Mouse (Mus musculus) midbrain, embryonic 14.5 days (tissue): Measurements from ENCODE around the gene Rrp1. TPM values are rescaled to one million over a fixed set of nuclear protein-coding genes. Genes with fewer than 3 reads are reported as not detected.
A peak's percentile ranks its signal among the peaks of the same experiment; 100 is the strongest.

ENCODE experiments used
- ATAC-seq: fragments of 200-750 bp; cut with Nextera tagmentation; 2 replicates; pipeline ENCODE4 v1.8.0; 2017; ENCODE audit warnings: moderate number of reproducible peaks, moderate library complexity; ENCODE audit not compliant: low FRiP score, low TSS enrichment
- DNase-seq: peaks from one replicate; pipeline ENCODE4 v3.0.0-alpha.2; 2015
- H3K27ac ChIP-seq: fragments of 300-500 bp; sonication (generic); replicated peaks from 2 replicates; pipeline ENCODE4 v1.5.1; 2014; ENCODE audit warnings: mild to moderate bottlenecking, low read depth, low read length, moderate library complexity
- H3K27me3 ChIP-seq: fragments of 300-500 bp; sonication (generic); 2 replicates; pipeline ENCODE4 v1.6.1; 2014; ENCODE audit warnings: low read length, control low read depth, mixed read lengths; ENCODE audit not compliant: control insufficient read depth, insufficient read depth
- H3K36me3 ChIP-seq: fragments of 300-500 bp; sonication (generic); 2 replicates; pipeline ENCODE4 v1.6.1; 2014; ENCODE audit warnings: low read length, control low read depth; ENCODE audit not compliant: control insufficient read depth, insufficient read depth
- H3K4me1 ChIP-seq: fragments of 300-500 bp; sonication (generic); 2 replicates; pipeline ENCODE4 v1.6.1; 2014; ENCODE audit warnings: mild to moderate bottlenecking, antibody characterized with exemption, low read length, control low read depth; ENCODE audit not compliant: control insufficient read depth, insufficient read depth
- H3K4me2 ChIP-seq: fragments of 300-500 bp; sonication (generic); 2 replicates; pipeline ENCODE4 v1.6.1; 2014; ENCODE audit warnings: mild to moderate bottlenecking, low read length, moderate library complexity
- H3K4me3 ChIP-seq: fragments of 300-500 bp; sonication (generic); replicated peaks from 2 replicates; pipeline ENCODE4 v1.5.1; 2014; ENCODE audit warnings: low read depth, low read length
- H3K9ac ChIP-seq: fragments of 300-500 bp; sonication (generic); replicated peaks from 2 replicates; pipeline ENCODE4 v1.6.1; 2014; ENCODE audit warnings: mild to moderate bottlenecking, low read length, moderate library complexity
- H3K9me3 ChIP-seq: fragments of 300-500 bp; sonication (generic); 2 replicates; pipeline ENCODE4 v1.6.1; 2016; ENCODE audit warnings: low read length, control low read depth, mixed read lengths; ENCODE audit not compliant: control insufficient read depth
- WGBS: fragments of 180-500 bp; shearing (Covaris S2); extraction: QIAGEN DNeasy Blood & Tissue Kit; methylation state at CpG from one replicate; pipeline ENCODE4 v1.1.7; 2014; 5-methylcytosine and 5-hydroxymethylcytosine counted together
- polyA plus RNA-seq: library from polyadenylated mRNA; unstranded; fragments of >200 nt; fragmentation: Nextera tagmentation; extraction: Ambion mirVana; gene quantifications from 2 replicates; pipeline ENCODE4 v1.2.1, GENCODE M21; 2014

Gene Rrp1
- polyA plus RNA-seq, 1 experiment from 2014 or later, result 305 TPM

DNA sequence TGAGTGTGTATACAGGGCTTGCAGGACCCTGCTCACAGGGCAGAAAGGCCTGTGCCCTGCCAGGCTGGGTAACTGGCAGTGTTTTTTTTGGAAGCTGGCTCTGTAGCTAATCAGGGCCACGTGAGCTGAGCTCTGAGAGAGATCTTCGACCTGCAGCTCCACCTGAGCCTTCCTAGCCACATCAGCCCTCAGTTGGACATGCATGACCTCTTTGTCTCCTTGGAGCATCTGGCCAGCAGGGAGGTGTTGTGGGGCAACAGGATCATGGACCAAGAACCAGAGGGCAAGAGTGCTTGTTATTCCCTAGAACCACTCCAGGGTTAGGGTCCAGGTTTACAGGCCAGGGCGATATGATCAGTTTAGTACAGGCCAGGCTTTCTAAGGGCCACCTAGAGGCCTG, 34.6 kb upstream of the Rrp1 start:
- peaks cover 59% of the 10 kb centered on the region for H3K36me3 ChIP-seq
- WGBS, result 82% methylated on average over 3 of the region's 3 CpGs
- no peak overlapping the region for H3K9ac ChIP-seq
- ATAC-seq (no peak), DNase-seq (no peak)
- H3K27me3 ChIP-seq, result no peaks in the 10 kb centered on the region
- H3K4me1 ChIP-seq, result no peaks in the 10 kb centered on the region
- H3K4me3 ChIP-seq, result no peak overlapping the region
- H3K9me3 ChIP-seq, result no peaks in the 10 kb centered on the region
- H3K4me2 ChIP-seq, result no peak overlapping the region
- no peak overlapping the region for H3K27ac ChIP-seq

DNA sequence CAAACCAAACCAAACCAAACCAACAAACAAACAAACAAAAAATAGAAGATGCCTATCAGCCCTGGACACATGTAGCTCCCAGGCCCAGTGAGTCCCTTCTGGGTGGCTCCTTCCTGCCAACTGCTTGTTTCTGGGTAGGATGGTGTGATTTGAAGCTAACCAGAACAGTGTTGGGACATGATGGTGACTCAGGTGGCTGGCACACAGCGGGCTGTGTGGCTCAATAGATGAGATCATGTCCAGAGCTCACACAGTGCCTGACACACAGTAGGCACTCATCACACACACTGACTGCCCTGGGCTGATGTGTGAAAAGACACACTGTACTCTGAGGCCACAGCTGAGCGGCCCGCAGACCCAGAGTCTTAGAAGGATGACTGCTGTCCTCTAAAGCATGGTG, 33.4 kb upstream of the Rrp1 start:
- no peak for DNase-seq
- H3K27me3 ChIP-seq, result no peaks in the 10 kb centered on the region
- WGBS, result 97% methylated on average over 3 of the region's 3 CpGs

DNA sequence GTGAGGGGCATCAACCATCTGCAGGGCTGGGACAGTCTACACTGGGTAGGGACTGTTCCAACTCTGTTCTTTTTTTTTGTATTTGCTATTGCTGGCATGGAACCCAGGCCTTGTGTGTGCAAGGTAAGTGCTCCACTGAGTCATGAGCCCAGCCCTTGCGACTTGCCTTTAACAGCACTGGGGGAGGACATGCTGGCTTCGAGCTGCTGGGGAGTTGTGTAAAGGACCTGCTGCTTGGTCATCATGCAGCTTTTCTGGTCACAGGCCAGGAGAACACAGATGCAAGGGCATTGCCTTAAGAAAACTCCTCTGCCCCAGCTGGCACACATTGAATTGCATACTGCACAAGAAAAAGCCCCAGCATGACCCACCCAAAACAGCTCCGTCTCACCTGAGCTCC, 29.4 kb upstream of the Rrp1 start:
- ATAC-seq (no peak), DNase-seq (no peak)
- Histone ChIP-seq H3K27me3 (no peaks in the 10 kb centered on the region), H3K9ac (no peak overlapping the region), H3K9me3 (no peaks in the 10 kb centered on the region), H3K4me3 (no peak overlapping the region), H3K4me2 (no peak overlapping the region), H3K36me3 (peaks cover 38% of the 10 kb centered on the region), H3K4me1 (no peaks in the 10 kb centered on the region), H3K27ac (no peak overlapping the region)
- whole genome bisulfite sequencing, result 90% methylated on average over 3 of the region's 3 CpGs

More for the DNA sequence above, 33.4 kb upstream of the Rrp1 start:
- H3K4me2 ChIP-seq, result no peak overlapping the region
- H3K4me3 ChIP-seq, result no peak overlapping the region
- H3K36me3 ChIP-seq, result peaks cover 64% of the 10 kb centered on the region
- no peaks in the 10 kb centered on the region for H3K4me1 ChIP-seq
- H3K9ac ChIP-seq, result no peak overlapping the region
- ATAC-seq, result no peak
- no peaks in the 10 kb centered on the region for H3K9me3 ChIP-seq
- H3K27ac ChIP-seq, result no peak overlapping the region

DNA sequence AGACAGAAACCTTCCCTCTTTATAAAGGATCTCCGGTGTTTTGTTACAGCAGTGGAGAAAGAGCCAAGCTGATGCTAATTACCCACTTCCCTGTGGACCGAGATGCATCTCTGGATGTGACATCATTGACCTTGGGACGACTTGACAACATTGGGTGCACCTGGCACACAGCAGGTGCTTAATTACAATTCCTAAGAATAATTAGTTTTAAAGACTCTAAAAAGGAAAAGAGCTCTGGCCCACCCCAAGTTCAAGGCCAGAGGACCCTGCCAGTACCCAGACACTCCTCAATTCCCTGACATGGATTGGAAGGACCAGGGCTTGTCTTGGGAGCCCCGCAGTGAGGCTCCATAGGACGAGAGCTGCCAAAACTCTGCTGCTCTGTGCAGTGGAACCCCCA, 28.8 kb upstream of the Rrp1 start:
- Histone ChIP-seq H3K36me3 (peaks cover 35% of the 10 kb centered on the region), H3K4me1 (no peaks in the 10 kb centered on the region), H3K27me3 (no peaks in the 10 kb centered on the region), H3K4me3 (no peak overlapping the region), H3K9ac (no peak overlapping the region), H3K9me3 (no peaks in the 10 kb centered on the region), H3K27ac (no peak overlapping the region), H3K4me2 (no peak overlapping the region)
- 81% methylated on average over 5 of the region's 5 CpGs for WGBS
- ATAC-seq (no peak), DNase-seq (no peak)

DNA sequence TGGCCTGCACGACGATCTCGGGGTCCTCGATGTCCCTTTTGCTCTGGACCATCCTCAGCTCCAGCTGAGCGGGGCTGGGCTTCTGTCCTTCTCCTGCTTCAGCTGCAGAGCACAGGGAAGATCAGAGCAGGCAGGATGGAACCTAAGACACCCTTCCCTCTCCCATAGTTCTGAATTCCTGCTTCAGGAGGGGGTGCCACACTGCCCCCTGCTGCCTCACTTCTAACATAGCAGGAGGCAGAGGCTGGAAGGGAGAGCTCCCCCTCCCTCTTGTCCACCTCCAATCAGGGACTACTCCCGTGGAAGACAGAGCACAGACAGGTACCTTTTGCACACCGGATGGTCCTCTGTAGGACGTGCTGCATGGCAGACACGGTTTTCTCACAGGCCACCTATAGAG, 28.0 kb upstream of the Rrp1 start:
- ATAC-seq (no peak; the same call in 1 of the 2 replicates), DNase-seq (peak; percentile 55)
- H3K4me2 ChIP-seq, result no peak overlapping the region
- no peaks in the 10 kb centered on the region for H3K27me3 ChIP-seq
- no peaks in the 10 kb centered on the region for H3K4me1 ChIP-seq
- no peaks in the 10 kb centered on the region for H3K9me3 ChIP-seq
- peaks cover 30% of the 10 kb centered on the region for H3K36me3 ChIP-seq
- H3K27ac ChIP-seq, result no peak overlapping the region
- WGBS, result 66% methylated on average over 9 of the region's 9 CpGs
- H3K4me3 ChIP-seq, result no peak overlapping the region
- H3K9ac ChIP-seq, result no peak overlapping the region

DNA sequence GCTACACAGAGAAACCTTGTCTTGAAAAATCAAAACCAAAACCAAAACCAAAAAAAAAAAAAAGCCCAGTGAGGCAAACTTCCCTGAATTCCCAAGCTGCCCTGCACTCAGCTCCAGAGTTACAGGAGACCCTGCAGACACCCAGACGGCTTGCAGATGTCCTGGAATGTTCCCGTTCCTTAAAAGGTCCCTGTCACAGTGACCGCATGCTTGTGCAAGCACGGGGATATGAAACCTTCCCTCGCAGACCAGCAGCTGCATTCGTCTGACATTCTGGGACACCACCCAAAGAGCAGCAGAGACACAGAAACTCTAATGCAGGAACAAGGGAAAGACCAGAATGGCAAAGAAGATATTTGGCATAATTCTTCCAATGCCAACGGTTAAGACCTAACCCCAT, 27.1 kb upstream of the Rrp1 start:
- WGBS, result 93% methylated on average over 7 of the region's 7 CpGs

DNA sequence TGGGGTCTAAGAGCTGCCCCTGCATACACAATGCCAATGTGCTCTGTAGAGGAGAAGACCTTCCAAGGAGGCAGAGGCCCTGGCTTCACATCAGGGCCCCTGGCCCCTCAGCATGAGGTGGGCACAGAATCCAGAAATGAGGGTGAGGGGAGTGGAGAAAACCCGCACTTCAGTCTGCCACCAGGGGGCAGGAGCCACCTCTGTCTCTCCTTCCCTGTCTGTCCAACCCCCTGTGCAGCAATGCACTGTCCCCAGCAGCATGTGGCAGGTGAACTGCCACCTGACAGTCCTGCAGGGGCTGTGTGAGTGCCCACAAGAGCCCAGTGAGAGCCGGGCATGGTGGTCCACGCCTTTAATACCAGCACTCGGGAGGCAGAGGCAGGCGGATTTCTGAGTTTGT, 26.7 kb upstream of the Rrp1 start:
- H3K4me3 ChIP-seq, result no peak overlapping the region
- no peaks in the 10 kb centered on the region for H3K4me1 ChIP-seq
- peaks cover 28% of the 10 kb centered on the region for H3K36me3 ChIP-seq
- DNase-seq, result peak; percentile 32
- H3K27me3 ChIP-seq, result no peaks in the 10 kb centered on the region
- H3K4me2 ChIP-seq, result no peak overlapping the region
- no peak overlapping the region for H3K9ac ChIP-seq
- H3K27ac ChIP-seq, result no peak overlapping the region
- peak; percentile 19; the same call in 1 of the 2 replicates for ATAC-seq
- WGBS, result 63% methylated on average over 5 of the region's 5 CpGs
- no peaks in the 10 kb centered on the region for H3K9me3 ChIP-seq

More for the DNA sequence above, 27.1 kb upstream of the Rrp1 start:
- H3K4me3 ChIP-seq, result no peak overlapping the region
- no peak for ATAC-seq
- H3K27ac ChIP-seq, result no peak overlapping the region
- H3K36me3 ChIP-seq, result peaks cover 30% of the 10 kb centered on the region
- no peak overlapping the region for H3K4me2 ChIP-seq
- H3K4me1 ChIP-seq, result no peaks in the 10 kb centered on the region
- no peak for DNase-seq
- H3K9me3 ChIP-seq, result no peaks in the 10 kb centered on the region
- no peak overlapping the region for H3K9ac ChIP-seq
- H3K27me3 ChIP-seq, result no peaks in the 10 kb centered on the region

DNA sequence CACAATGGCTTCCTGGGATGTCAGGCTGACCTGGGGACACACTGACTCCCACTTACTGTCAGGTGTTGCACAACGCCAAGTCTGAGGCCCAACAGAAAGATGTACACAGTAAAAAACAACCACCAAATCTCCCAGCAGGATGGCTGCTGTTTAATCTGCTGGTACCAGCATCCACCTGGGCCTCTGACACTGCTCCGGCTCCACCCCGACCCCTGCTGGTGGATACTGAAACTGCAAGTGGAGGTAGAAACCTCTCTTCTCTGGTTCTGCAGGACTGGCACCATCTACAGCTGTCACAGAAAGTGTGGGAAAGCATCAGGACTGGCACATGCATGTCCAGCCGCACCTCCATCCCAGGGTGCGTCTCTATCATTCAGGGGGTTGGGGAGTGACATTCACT, 25.3 kb upstream of the Rrp1 start:
- peak; percentile 85 for DNase-seq
- Histone ChIP-seq H3K4me2 (no peak overlapping the region), H3K9ac (no peak overlapping the region), H3K4me1 (no peaks in the 10 kb centered on the region), H3K27me3 (no peaks in the 10 kb centered on the region), H3K27ac (0 out of 2 replicates have a peak overlapping the region, but pooled peaks have one; percentile 6), H3K9me3 (no peaks in the 10 kb centered on the region), H3K36me3 (peaks cover 15% of the 10 kb centered on the region; the same call in 1 of the 2 replicates), H3K4me3 (no peak overlapping the region)
- 11% methylated on average over 5 of the region's 5 CpGs for WGBS
- 0 out of 2 replicates have a peak, but pooled peaks have one; percentile 37 for ATAC-seq

DNA sequence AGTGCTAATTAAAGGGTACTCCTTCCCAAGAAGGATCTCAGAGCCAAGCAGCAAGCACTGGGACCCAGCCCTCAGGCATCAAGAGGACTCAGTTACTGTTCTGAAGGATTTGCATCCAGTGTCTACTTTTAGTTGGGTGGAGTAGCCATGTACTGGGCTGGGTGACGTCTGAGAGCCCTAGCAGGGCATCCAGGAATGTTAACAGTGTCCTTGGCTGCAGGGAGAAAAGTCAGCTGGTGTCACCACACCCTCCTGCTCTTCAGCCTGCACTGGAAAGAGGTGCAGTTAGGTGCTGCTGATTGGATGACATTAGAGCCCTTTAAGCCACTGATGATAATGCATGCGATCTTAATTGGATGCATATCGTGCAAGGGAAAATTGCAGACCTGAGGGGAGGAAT, 20.0 kb upstream of the Rrp1 start:
- Histone ChIP-seq H3K4me1 (no peaks in the 10 kb centered on the region), H3K9me3 (no peaks in the 10 kb centered on the region), H3K36me3 (peaks cover 10% of the 10 kb centered on the region), H3K4me3 (no peak overlapping the region), H3K4me2 (no peak overlapping the region), H3K27me3 (no peaks in the 10 kb centered on the region), H3K27ac (no peak overlapping the region), H3K9ac (no peak overlapping the region)
- no peak for ATAC-seq
- no peak for DNase-seq
- WGBS, result 72% methylated on average over 3 of the region's 3 CpGs
